Mouse (Mus musculus) left cerebral cortex, adult 8-10 months (tissue): ENCODE results near the gene Mtx1. TPM values are rescaled to one million over a fixed set of nuclear protein-coding genes. Genes with fewer than 3 reads are reported as not detected.

ENCODE experiments used
- microRNA-seq, 2 experiments: library from miRNA; unstranded; fragments of <30 nt; microRNA quantifications; one replicate each; pipeline ENCODE4 v1.2.0; 2022
- total RNA-seq, 4 experiments: library from RNA; stranded (reverse); gene quantifications; 2 replicates each; pipeline ENCODE4 v1.2.4; 2022

The Mtx1 gene
- total RNA-seq, 4 experiments from 2014 or later: 95.4 to 105 (median 99.8) TPM

Small RNA genes lying within 50 kb of the gene (microRNA-seq; reads per million reads assigned to microRNA genes)
- 5,523 to 6,267 reads per million in 2 experiments for gene Mir92b

Other genes with a start within 250 kb of the Mtx1 start
- 100 to 1,000 TPM; 170 to 198 (median 187) TPM for gene Rusc1, start 133.8 kb downstream of the Mtx1 start, total RNA-seq
- gene Gm43738, start 126.0 kb downstream of the Mtx1 start, total RNA-seq: under 1 TPM in 1 of 4 experiments, not detected in 3; 0.21 TPM
- gene Fdps, start 125.1 kb downstream of the Mtx1 start, total RNA-seq: 100 to 1,000 TPM in 2 of 4 experiments, 10 to 100 TPM in 2; 84.4 to 129 (median 100) TPM
- gene Pklr, start 90.9 kb downstream of the Mtx1 start, total RNA-seq: not detected
- gene Hcn3, start 66.9 kb downstream of the Mtx1 start, total RNA-seq: 10 to 100 TPM; 12.3 to 18.2 (median 17.0) TPM
- gene Clk2, start 62.3 kb downstream of the Mtx1 start, total RNA-seq: 10 to 100 TPM; 41.2 to 45.3 (median 42.5) TPM
- 10 to 100 TPM; 58.5 to 69.8 (median 63.9) TPM for gene Scamp3, start 49.6 kb downstream of the Mtx1 start, total RNA-seq
- gene Fam189b, start 43.9 kb downstream of the Mtx1 start, total RNA-seq: 10 to 100 TPM; 47.2 to 58.2 (median 52.3) TPM
- 10 to 100 TPM; 52.5 to 62.4 (median 56.1) TPM for gene Gba, start 24.2 kb downstream of the Mtx1 start, total RNA-seq
- gene Thbs3, start 11.9 kb downstream of the Mtx1 start, total RNA-seq: 10 to 100 TPM; 14.2 to 24.3 (median 22.2) TPM
- gene Muc1, start 2.0 kb upstream of the Mtx1 start, total RNA-seq: 1 to 10 TPM in 1 of 4 experiments, under 1 TPM in 3; 0.36 to 1.5 (median 0.67) TPM
- gene Krtcap2, start 18.9 kb upstream of the Mtx1 start, total RNA-seq: 10 to 100 TPM; 70.4 to 91.2 (median 83.7) TPM
- gene Trim46, start 19.2 kb upstream of the Mtx1 start, total RNA-seq: 10 to 100 TPM; 66.2 to 74.6 (median 68.4) TPM
- 10 to 100 TPM; 51.6 to 64.2 (median 54.6) TPM for gene Dpm3, start 32.3 kb upstream of the Mtx1 start, total RNA-seq
- gene Slc50a1, start 43.5 kb upstream of the Mtx1 start, total RNA-seq: 10 to 100 TPM; 38.0 to 48.9 (median 45.5) TPM
- gene Efna1, start 54.1 kb upstream of the Mtx1 start, total RNA-seq: 1 to 10 TPM; 5.6 to 8.8 (median 6.8) TPM
- 10 to 100 TPM; 50.1 to 61.2 (median 55.3) TPM for gene Efna3, start 95.9 kb upstream of the Mtx1 start, total RNA-seq
- under 1 TPM in 3 of 4 experiments, not detected in 1; 0.22 to 0.46 (median 0.30) TPM for gene Efna4, start 110.9 kb upstream of the Mtx1 start, total RNA-seq
- gene Adam15, start 122.9 kb upstream of the Mtx1 start, total RNA-seq: 100 to 1,000 TPM; 104 to 122 (median 108) TPM
- under 1 TPM; 0.32 to 0.77 (median 0.42) TPM for gene Dcst2, start 134.9 kb upstream of the Mtx1 start, total RNA-seq
- gene Dcst1, start 138.2 kb upstream of the Mtx1 start, total RNA-seq: under 1 TPM in 1 of 4 experiments, not detected in 3; 0.61 TPM
- gene Zbtb7b, start 167.7 kb upstream of the Mtx1 start, total RNA-seq: 10 to 100 TPM; 11.3 to 20.3 (median 15.8) TPM
- 1 to 10 TPM; 3.9 to 5.8 (median 4.4) TPM for gene Lenep, start 175.7 kb upstream of the Mtx1 start, total RNA-seq
- gene Flad1, start 184.8 kb upstream of the Mtx1 start, total RNA-seq: 10 to 100 TPM; 30.8 to 39.9 (median 35.6) TPM
- 1 to 10 TPM; 2.4 to 3.5 (median 2.8) TPM for gene Cks1b, start 191.3 kb upstream of the Mtx1 start, total RNA-seq
- 10 to 100 TPM; 15.1 to 18.7 (median 17.3) TPM for gene Shc1, start 191.4 kb upstream of the Mtx1 start, total RNA-seq
- 10 to 100 TPM; 44.0 to 57.4 (median 48.8) TPM for gene Pygo2, start 203.1 kb upstream of the Mtx1 start, total RNA-seq
- 10 to 100 TPM; 33.6 to 51.4 (median 41.9) TPM for gene Pbxip1, start 209.6 kb upstream of the Mtx1 start, total RNA-seq
- 10 to 100 TPM; 29.0 to 37.4 (median 31.7) TPM for gene Pmvk, start 227.5 kb upstream of the Mtx1 start, total RNA-seq